Mouse (Mus musculus) midbrain, embryonic 16.5 days (tissue): ENCODE results near the gene Mrpl10. TPM values are rescaled to one million over a fixed set of nuclear protein-coding genes. Genes with fewer than 3 reads are reported as not detected.
A peak's percentile ranks its signal among the peaks of the same experiment; 100 is the strongest.

Source experiments
- ATAC-seq: fragments of 200-750 bp; cut with Nextera tagmentation; 2 replicates; pipeline ENCODE4 v1.8.0; 2017; ENCODE audit warnings: moderate TSS enrichment
- H3K27ac ChIP-seq: fragments of 300-500 bp; sonication (generic); 2 replicates; pipeline ENCODE4 v1.5.1; 2014; ENCODE audit warnings: mild to moderate bottlenecking, low read length, mixed read lengths
- H3K27me3 ChIP-seq: fragments of 300-500 bp; sonication (generic); 2 replicates; pipeline ENCODE4 v1.6.1; 2014; ENCODE audit warnings: low read depth, low read length, mixed read lengths; ENCODE audit not compliant: control insufficient read depth, insufficient read depth
- H3K36me3 ChIP-seq: fragments of 300-500 bp; sonication (generic); 2 replicates; pipeline ENCODE4 v1.6.1; 2014; ENCODE audit warnings: mild to moderate bottlenecking, low read length, moderate library complexity, mixed read lengths; ENCODE audit not compliant: control insufficient read depth, insufficient read depth
- H3K4me1 ChIP-seq: fragments of 300-500 bp; sonication (generic); 2 replicates; pipeline ENCODE4 v1.6.1; 2014; ENCODE audit warnings: mild to moderate bottlenecking, low read length, mixed read lengths; ENCODE audit not compliant: control insufficient read depth, insufficient read depth
- H3K4me2 ChIP-seq: fragments of 300-500 bp; sonication (generic); 2 replicates; pipeline ENCODE4 v1.6.1; 2014; ENCODE audit warnings: mild to moderate bottlenecking, low read length, mixed read lengths
- H3K4me3 ChIP-seq: fragments of 300-500 bp; sonication (generic); 2 replicates; pipeline ENCODE4 v1.5.1; 2014; ENCODE audit warnings: low read depth, mild to moderate bottlenecking, low read length, moderate library complexity, mixed read lengths
- H3K9ac ChIP-seq: fragments of 300-500 bp; sonication (generic); 2 replicates; pipeline ENCODE4 v1.6.1; 2014; ENCODE audit warnings: low read depth, low read length, mixed read lengths
- H3K9me3 ChIP-seq: fragments of 300-500 bp; sonication (generic); replicated peaks from 2 replicates; pipeline ENCODE4 v1.6.1; 2014; ENCODE audit warnings: mild to moderate bottlenecking, low read length, mixed read lengths; ENCODE audit not compliant: control insufficient read depth, poor library complexity, severe bottlenecking
- WGBS: fragments of 180-500 bp; shearing (Covaris S2); extraction: QIAGEN DNeasy Blood & Tissue Kit; methylation state at CpG from one replicate; pipeline ENCODE4 v1.1.7; 2014; 5-methylcytosine and 5-hydroxymethylcytosine counted together
- polyA plus RNA-seq: library from polyadenylated mRNA; unstranded; fragments of >200 nt; fragmentation: Nextera tagmentation; extraction: Ambion mirVana; gene quantifications from 2 replicates; pipeline ENCODE4 v1.2.1, GENCODE M21; 2015

The Mrpl10 gene
- polyA plus RNA-seq, 1 experiment from 2014 or later = 58.9 TPM

- no peak overlapping the region for H3K27ac ChIP-seq
- peaks cover 65% of the 10 kb centered on the region for H3K27me3 ChIP-seq
- no peaks in the 10 kb centered on the region for H3K36me3 ChIP-seq
- H3K4me1 ChIP-seq = peaks cover 17% of the 10 kb centered on the region; the same call in 1 of the 2 replicates
- H3K4me2 ChIP-seq = peak overlapping the region; percentile 57
- H3K9me3 ChIP-seq = no peaks in the 10 kb centered on the region
- H3K9ac ChIP-seq = peak overlapping the region; percentile 39
- ATAC-seq = peak; percentile 36
- under 1% methylated on average over 50 of the region's 50 CpGs for WGBS
- peak overlapping the region; percentile 36 for H3K4me3 ChIP-seq
Measured at GRCm38 (mm10) chr11:97021873-97022484, 19.4 kb upstream of the Mrpl10 start.

GRCm38 (mm10) chr11:97024977-97025376 is 16.4 kb upstream of the Mrpl10 start:
- Histone ChIP-seq H3K27ac (no peak overlapping the region), H3K36me3 (no peaks in the 10 kb centered on the region), H3K4me3 (no peak overlapping the region), H3K9me3 (no peaks in the 10 kb centered on the region), H3K4me2 (no peak overlapping the region), H3K27me3 (peaks cover 52% of the 10 kb centered on the region), H3K9ac (no peak overlapping the region), H3K4me1 (peaks cover 15% of the 10 kb centered on the region; the same call in 1 of the 2 replicates)
- WGBS = 18% methylated on average over 10 of the region's 10 CpGs
- ATAC-seq = no peak

GRCm38 (mm10) chr11:97025721-97026344 is 15.5 kb upstream of the Mrpl10 start:
- Histone ChIP-seq H3K9me3 (no peaks in the 10 kb centered on the region), H3K9ac (peak overlapping the region; percentile 43; the same call in 1 of the 2 replicates), H3K4me3 (peak overlapping the region; percentile 22), H3K27me3 (peaks cover 45% of the 10 kb centered on the region), H3K27ac (no peak overlapping the region), H3K4me1 (peaks cover 21% of the 10 kb centered on the region; the same call in 1 of the 2 replicates), H3K4me2 (peak overlapping the region; percentile 45), H3K36me3 (no peaks in the 10 kb centered on the region)
- ATAC-seq = no peak
- 0% methylated on average over 16 of the region's 17 CpGs for WGBS

- WGBS = under 1% methylated on average over 25 of the region's 25 CpGs
- no peaks in the 10 kb centered on the region for H3K9me3 ChIP-seq
- H3K4me1 ChIP-seq = peaks cover 8% of the 10 kb centered on the region; the same call in 1 of the 2 replicates
- peak within 1 kb of the TSS; percentile 82 for H3K27ac ChIP-seq
- peak within 1 kb of the TSS; percentile 83 for H3K4me2 ChIP-seq
- peak within 1 kb of the TSS; percentile 79 for H3K4me3 ChIP-seq
- H3K9ac ChIP-seq = peak within 1 kb of the TSS; percentile 85
- no peaks in the 10 kb centered on the region for H3K36me3 ChIP-seq
- ATAC-seq = peak; percentile 74
- peaks cover 5% of the 10 kb centered on the region for H3K27me3 ChIP-seq
Measured at GRCm38 (mm10) chr11:97029686-97030417, 11.5 kb upstream of the Mrpl10 start, which contains the start of gene Scrn2. Gene Scrn2, plus strand, starts transcription at chr11:97029938.

- H3K27ac ChIP-seq = 0 out of 2 replicates have a peak overlapping the region, but pooled peaks have one; percentile 82
Measured at GRCm38 (mm10) chr11:97030426-97030825, 10.9 kb upstream of the Mrpl10 start.

GRCm38 (mm10) chr11:97031977-97032376 is 9.4 kb upstream of the Mrpl10 start:
- H3K27ac ChIP-seq = no peak overlapping the region
- H3K4me2 ChIP-seq = no peak overlapping the region
- H3K9me3 ChIP-seq = no peaks in the 10 kb centered on the region
- no peak overlapping the region for H3K4me3 ChIP-seq
- peaks cover 5% of the 10 kb centered on the region; the same call in 1 of the 2 replicates for H3K4me1 ChIP-seq
- no peaks in the 10 kb centered on the region for H3K36me3 ChIP-seq
- whole genome bisulfite sequencing = 84% methylated on average over 12 of the region's 12 CpGs
- no peak overlapping the region for H3K9ac ChIP-seq
- H3K27me3 ChIP-seq = no peaks in the 10 kb centered on the region
- ATAC-seq = no peak

More at GRCm38 (mm10) chr11:97030426-97030825, 10.9 kb upstream of the Mrpl10 start:
- 18% methylated on average over 15 of the region's 15 CpGs for WGBS
- Histone ChIP-seq H3K4me3 (peak overlapping the region; percentile 79), H3K9ac (peak overlapping the region; percentile 85), H3K36me3 (no peaks in the 10 kb centered on the region), H3K27me3 (no peaks in the 10 kb centered on the region; the same call in 1 of the 2 replicates), H3K9me3 (no peaks in the 10 kb centered on the region), H3K4me2 (peak overlapping the region; percentile 83), H3K4me1 (peaks cover 8% of the 10 kb centered on the region; the same call in 1 of the 2 replicates)
- no peak for ATAC-seq

- Histone ChIP-seq H3K27ac (no peak overlapping the region), H3K4me2 (no peak overlapping the region), H3K4me3 (no peak overlapping the region), H3K27me3 (no peaks in the 10 kb centered on the region), H3K36me3 (no peaks in the 10 kb centered on the region), H3K4me1 (peaks cover 5% of the 10 kb centered on the region; the same call in 1 of the 2 replicates), H3K9ac (no peak overlapping the region), H3K9me3 (no peaks in the 10 kb centered on the region)
- ATAC-seq = no peak
- WGBS = 94% methylated on average over 4 of the region's 4 CpGs
Measured at GRCm38 (mm10) chr11:97032499-97032898, 8.9 kb upstream of the Mrpl10 start.

GRCm38 (mm10) chr11:97033781-97034180 is 7.6 kb upstream of the Mrpl10 start:
- H3K9me3 ChIP-seq = no peaks in the 10 kb centered on the region
- H3K27ac ChIP-seq = no peak overlapping the region
- no peak overlapping the region for H3K9ac ChIP-seq
- H3K36me3 ChIP-seq = no peaks in the 10 kb centered on the region
- no peak overlapping the region for H3K4me3 ChIP-seq
- no peak overlapping the region for H3K4me2 ChIP-seq
- H3K4me1 ChIP-seq = peaks cover 5% of the 10 kb centered on the region; the same call in 1 of the 2 replicates
- no peak for ATAC-seq
- H3K27me3 ChIP-seq = no peaks in the 10 kb centered on the region
- WGBS = 90% methylated on average over 4 of the region's 4 CpGs
